Mouse (Mus musculus): Measurements from ENCODE around the gene Tap1. TPM values are rescaled to one million over a fixed set of nuclear protein-coding genes. Genes with fewer than 3 reads are reported as not detected.

The Tap1 gene
- total RNA-seq, 2 experiments from 2014 or later = 3.3 to 3.4 TPM

DNA sequence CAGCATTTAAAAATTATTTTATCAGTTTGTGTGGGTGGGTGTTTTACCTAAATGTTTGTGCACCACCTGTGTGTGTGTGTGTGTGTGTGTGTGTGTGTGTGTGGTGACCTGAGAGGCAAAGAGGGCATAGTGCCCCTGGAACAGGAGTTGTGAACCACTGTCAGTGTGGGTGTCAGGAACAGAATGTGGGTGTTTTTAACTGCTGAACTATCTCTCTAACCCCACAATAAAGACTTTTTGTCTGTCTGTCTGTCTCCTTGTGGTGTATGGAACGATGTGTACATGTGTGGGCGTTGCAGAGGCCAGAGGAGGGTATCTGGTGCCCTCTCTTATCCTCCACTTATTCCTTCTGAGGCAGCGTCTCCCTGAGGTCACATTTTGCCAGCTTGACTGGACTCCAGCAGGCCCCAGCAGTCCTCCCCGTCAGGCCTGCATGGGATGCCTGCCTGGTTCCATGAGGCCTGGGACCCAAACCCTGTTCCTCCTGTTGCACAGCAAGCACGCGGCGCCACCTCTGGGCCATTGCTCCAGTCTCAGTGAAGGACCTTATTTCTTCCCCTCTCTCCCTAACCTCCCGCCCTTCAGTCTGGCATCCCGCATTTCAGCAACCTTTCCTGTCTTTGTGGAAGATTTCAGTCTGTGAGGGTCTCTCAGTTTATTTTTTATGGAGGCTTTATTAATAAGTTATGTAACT, 23.0 kb upstream of the Tap1 start:
- no peak overlapping the region for H3K27ac ChIP-seq
- DNase-seq (ENCODE audit: low spot score in 2 of 2) = no peak
- TF ChIP-seq CTCF (conservative IDR thresholded peaks at IDR 0.05) = peak; percentile 62
- no peak overlapping the region for H3K4me3 ChIP-seq

- TF ChIP-seq CTCF (conservative IDR thresholded peaks at IDR 0.05) = peak; percentile 59
- no peak for DNase-seq (ENCODE audit: low spot score in 2 of 2)
- Histone ChIP-seq H3K27ac (no peak overlapping the region), H3K4me3 (no peak overlapping the region)
Observed at GRCm38 (mm10) chr17:34165033-34165730, 22.2 kb upstream of the Tap1 start.

DNA sequence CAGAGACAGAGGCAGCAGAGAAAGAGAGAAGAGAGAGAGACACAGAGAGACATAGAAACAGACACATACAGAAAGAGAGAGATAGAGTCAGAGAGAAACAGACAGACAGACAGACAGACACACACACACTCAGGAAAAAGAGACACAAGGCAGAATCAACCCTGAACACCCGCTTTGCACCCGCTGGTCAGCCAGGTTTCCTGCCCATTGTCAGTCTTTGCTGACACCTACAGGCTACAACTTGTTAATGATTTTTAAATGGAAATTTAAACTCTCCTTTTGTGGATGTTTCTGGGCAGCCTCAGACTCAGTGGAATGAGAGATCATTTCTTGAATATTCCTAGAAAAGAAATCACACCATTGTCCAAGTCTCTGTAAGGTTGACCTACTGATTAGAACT, 18.1 kb upstream of the Tap1 start:
- Histone ChIP-seq H3K4me3 (no peak overlapping the region), H3K27ac (no peak overlapping the region)
- DNase-seq (ENCODE audit: low spot score in 2 of 2) = peak; percentile 24 to 43
- TF ChIP-seq CTCF (conservative IDR thresholded peaks at IDR 0.05) = peak; percentile 86

- Histone ChIP-seq H3K27ac (no peak overlapping the region), H3K4me3 (no peak overlapping the region)
- no peak for DNase-seq (ENCODE audit: low spot score in 2 of 2)
- TF ChIP-seq CTCF (conservative IDR thresholded peaks at IDR 0.05) = no peak
Observed at GRCm38 (mm10) chr17:34170487-34170876, 16.9 kb upstream of the Tap1 start.

DNA sequence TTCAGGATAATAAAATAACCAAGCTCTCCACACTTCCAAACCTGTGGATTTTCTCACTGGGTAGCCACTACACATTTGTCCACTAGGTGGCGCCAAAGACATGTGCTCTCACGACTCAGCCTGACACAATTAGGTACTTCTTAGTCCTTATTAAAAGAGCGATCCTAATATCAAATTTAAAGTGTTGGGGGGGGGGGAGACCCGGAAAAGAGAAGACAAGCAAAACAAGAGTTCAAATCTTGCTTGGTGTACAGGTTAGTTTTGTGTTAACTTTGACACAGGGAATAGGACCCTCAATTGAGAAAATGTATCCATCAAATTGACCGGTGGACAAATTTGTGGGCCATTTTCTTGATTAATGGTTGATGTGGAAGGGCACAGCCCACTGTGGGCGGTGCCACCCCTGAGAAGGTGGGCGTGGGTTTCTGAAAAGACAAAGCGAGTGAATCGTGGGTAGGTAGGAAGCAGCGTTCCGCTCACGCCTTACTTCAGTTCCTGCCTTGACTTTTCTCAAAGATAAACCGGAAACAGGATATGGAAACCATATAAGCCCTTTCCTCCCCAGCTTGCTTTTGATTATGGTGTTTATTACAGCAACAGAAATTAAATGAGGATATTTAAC, 16.4 kb upstream of the Tap1 start:
- DNase-seq (ENCODE audit: low spot score in 2 of 2) = peak; percentile 69 to 89
- TF ChIP-seq CTCF (conservative IDR thresholded peaks at IDR 0.05) = peak; percentile 89
- H3K27ac ChIP-seq = no peak overlapping the region
- no peak overlapping the region for H3K4me3 ChIP-seq

DNA sequence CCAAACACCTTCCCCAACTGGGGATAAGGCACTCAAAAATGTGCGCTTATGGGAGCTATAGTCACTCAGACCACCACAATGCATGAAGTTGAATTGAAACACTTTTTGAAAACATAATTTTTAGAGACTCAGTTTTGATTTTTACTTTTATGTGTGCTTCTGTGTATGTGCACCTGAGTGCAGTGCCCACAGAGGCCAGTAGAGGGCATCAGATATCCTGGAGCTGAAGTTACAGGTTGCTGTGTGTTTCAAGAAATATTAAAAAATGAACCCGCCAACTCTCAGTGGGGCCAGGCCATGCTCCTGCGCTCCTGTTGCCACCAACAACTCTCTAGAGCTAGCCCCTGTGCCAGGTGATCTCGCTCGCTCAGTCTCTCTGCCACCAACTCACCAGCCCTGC, 14.8 kb upstream of the Tap1 start:
- Histone ChIP-seq H3K4me3 (no peak overlapping the region), H3K27ac (no peak overlapping the region)
- TF ChIP-seq CTCF (conservative IDR thresholded peaks at IDR 0.05) = peak; percentile 50
- DNase-seq (ENCODE audit: low spot score in 2 of 2) = no peak

GRCm38 (mm10) chr17:34174075-34174474, 13.3 kb upstream of the Tap1 start:
- DNase-seq (ENCODE audit: low spot score in 2 of 2) = no peak
- TF ChIP-seq CTCF (conservative IDR thresholded peaks at IDR 0.05) = no peak
- H3K4me3 ChIP-seq = no peak overlapping the region
- H3K27ac ChIP-seq = no peak overlapping the region

DNA sequence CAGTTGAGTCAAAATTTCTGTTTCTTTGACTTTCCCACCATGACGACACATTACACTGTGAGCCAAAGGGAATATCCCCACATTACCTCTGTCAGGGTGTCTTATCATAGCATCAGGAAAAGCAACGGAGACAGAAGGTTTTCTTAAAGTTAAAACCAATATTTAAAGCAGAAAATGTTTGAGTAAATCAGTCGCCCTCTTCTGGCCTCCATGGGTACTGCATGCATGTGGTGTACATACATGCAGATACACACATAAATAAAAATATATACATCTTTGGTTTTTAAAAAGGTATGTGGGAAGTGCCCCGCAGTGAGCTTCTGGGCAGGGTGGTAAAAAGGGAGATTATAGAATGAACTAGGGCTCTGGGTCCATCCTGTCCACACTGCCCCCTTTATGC, 10.2 kb upstream of the Tap1 start:
- TF ChIP-seq CTCF (conservative IDR thresholded peaks at IDR 0.05) = peak; percentile 61

GRCm38 (mm10) chr17:34179019-34179418, 8.3 kb upstream of the Tap1 start:
- DNase-seq (ENCODE audit: low spot score in 2 of 2) = no peak
- no peak overlapping the region for H3K4me3 ChIP-seq
- no peak overlapping the region for H3K27ac ChIP-seq
- TF ChIP-seq CTCF (conservative IDR thresholded peaks at IDR 0.05) = no peak

More for the DNA sequence above, 10.2 kb upstream of the Tap1 start:
- Histone ChIP-seq H3K27ac (no peak overlapping the region), H3K4me3 (no peak overlapping the region)
- no peak for DNase-seq (ENCODE audit: low spot score in 2 of 2)

GRCm38 (mm10) chr17:34179913-34180859, 7.2 kb upstream of the Tap1 start:
- TF ChIP-seq CTCF (conservative IDR thresholded peaks at IDR 0.05) = no peak
- H3K4me3 ChIP-seq = no peak overlapping the region
- no peak for DNase-seq (ENCODE audit: low spot score in 2 of 2)
- no peak overlapping the region for H3K27ac ChIP-seq

- TF ChIP-seq CTCF (conservative IDR thresholded peaks at IDR 0.05) = no peak
- Histone ChIP-seq H3K27ac (no peak overlapping the region), H3K4me3 (no peak overlapping the region)
- DNase-seq (ENCODE audit: low spot score in 2 of 2) = no peak
Observed at GRCm38 (mm10) chr17:34183564-34184219, 3.7 kb upstream of the Tap1 start.

DNA sequence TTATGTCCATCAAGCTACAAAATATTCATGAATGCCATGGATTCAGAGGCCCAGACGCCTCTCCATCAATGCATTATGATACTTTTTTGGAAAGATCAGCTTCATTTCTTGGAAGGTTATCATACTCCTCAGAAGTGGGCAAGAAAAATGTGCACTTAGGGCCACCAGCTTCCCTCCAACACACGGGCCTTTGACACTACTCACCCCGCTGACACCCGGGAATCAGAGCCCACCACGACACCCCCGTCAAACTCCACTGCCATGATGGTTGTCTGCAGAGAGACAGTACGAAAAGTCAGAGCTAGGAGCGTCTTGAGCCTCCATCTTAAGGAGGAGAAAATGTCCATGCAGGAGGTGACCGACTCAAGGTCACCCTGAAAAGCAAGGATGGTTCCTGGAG, 1.8 kb upstream of the Tap1 start:
- no peak for TF ChIP-seq CTCF (conservative IDR thresholded peaks at IDR 0.05)
- no peak for DNase-seq (ENCODE audit: low spot score in 2 of 2)
- Histone ChIP-seq H3K4me3 (no peak overlapping the region), H3K27ac (no peak overlapping the region)

All from layer of hippocampus, adult 2 months (tissue).